Mouse (Mus musculus) midbrain, embryonic 14.5 days (tissue): ENCODE measurements at regions not wholly inside any gene's neighbourhood (a gene's known extent, or its start where the extent isn't known, plus 50 kb on each side); places are given as distances from the start of the nearest gene placed in this dataset.

Experiments
- ATAC-seq: fragments of 200-750 bp; cut with Nextera tagmentation; 2 replicates; pipeline ENCODE4 v1.8.0; 2017; ENCODE audit warnings: moderate number of reproducible peaks, moderate library complexity; ENCODE audit not compliant: low FRiP score, low TSS enrichment
- DNase-seq: peaks from one replicate; pipeline ENCODE4 v3.0.0-alpha.2; 2015
- H3K27ac ChIP-seq: fragments of 300-500 bp; sonication (generic); replicated peaks from 2 replicates; pipeline ENCODE4 v1.5.1; 2014; ENCODE audit warnings: mild to moderate bottlenecking, low read depth, low read length, moderate library complexity
- H3K27me3 ChIP-seq: fragments of 300-500 bp; sonication (generic); 2 replicates; pipeline ENCODE4 v1.6.1; 2014; ENCODE audit warnings: low read length, control low read depth, mixed read lengths; ENCODE audit not compliant: control insufficient read depth, insufficient read depth
- H3K36me3 ChIP-seq: fragments of 300-500 bp; sonication (generic); 2 replicates; pipeline ENCODE4 v1.6.1; 2014; ENCODE audit warnings: low read length, control low read depth; ENCODE audit not compliant: control insufficient read depth, insufficient read depth
- H3K4me1 ChIP-seq: fragments of 300-500 bp; sonication (generic); 2 replicates; pipeline ENCODE4 v1.6.1; 2014; ENCODE audit warnings: mild to moderate bottlenecking, antibody characterized with exemption, low read length, control low read depth; ENCODE audit not compliant: control insufficient read depth, insufficient read depth
- H3K4me2 ChIP-seq: fragments of 300-500 bp; sonication (generic); 2 replicates; pipeline ENCODE4 v1.6.1; 2014; ENCODE audit warnings: mild to moderate bottlenecking, low read length, moderate library complexity
- H3K4me3 ChIP-seq: fragments of 300-500 bp; sonication (generic); replicated peaks from 2 replicates; pipeline ENCODE4 v1.5.1; 2014; ENCODE audit warnings: low read depth, low read length
- H3K9ac ChIP-seq: fragments of 300-500 bp; sonication (generic); replicated peaks from 2 replicates; pipeline ENCODE4 v1.6.1; 2014; ENCODE audit warnings: mild to moderate bottlenecking, low read length, moderate library complexity
- H3K9me3 ChIP-seq: fragments of 300-500 bp; sonication (generic); 2 replicates; pipeline ENCODE4 v1.6.1; 2016; ENCODE audit warnings: low read length, control low read depth, mixed read lengths; ENCODE audit not compliant: control insufficient read depth
- WGBS: fragments of 180-500 bp; shearing (Covaris S2); extraction: QIAGEN DNeasy Blood & Tissue Kit; methylation state at CpG from one replicate; pipeline ENCODE4 v1.1.7; 2014; 5-methylcytosine and 5-hydroxymethylcytosine counted together

DNA sequence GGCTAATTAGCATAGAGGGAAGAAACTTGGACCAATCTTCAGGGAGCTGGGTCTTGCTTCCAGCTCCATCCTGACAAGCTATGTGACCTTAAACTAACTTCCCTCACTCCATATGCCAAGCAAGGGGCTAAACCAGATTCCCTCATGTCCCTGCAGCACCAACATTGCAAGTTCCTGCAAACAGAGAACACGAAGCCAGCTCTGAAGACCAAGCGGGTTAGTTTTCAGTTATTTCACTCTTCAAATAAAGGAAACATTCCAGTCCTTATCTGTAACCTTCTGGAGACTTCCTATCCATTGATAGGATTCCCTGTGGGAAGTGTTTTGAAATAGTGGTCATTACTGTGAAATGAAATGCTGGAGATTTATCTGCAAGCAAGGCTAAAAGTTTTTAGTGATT lies 64.4 kb upstream of the Tspan2 start:
- Histone ChIP-seq H3K4me2 (no peak overlapping the region), H3K4me3 (no peak overlapping the region), H3K9me3 (no peaks in the 10 kb centered on the region), H3K36me3 (no peaks in the 10 kb centered on the region), H3K4me1 (no peaks in the 10 kb centered on the region), H3K27me3 (no peaks in the 10 kb centered on the region), H3K27ac (no peak overlapping the region), H3K9ac (no peak overlapping the region)
- WGBS = 94% methylated on average over 2 of the region's 2 CpGs
- DNase-seq (no peak), ATAC-seq (no peak)

- H3K36me3 ChIP-seq = no peaks in the 10 kb centered on the region
- H3K4me2 ChIP-seq = no peak overlapping the region
- 84% methylated on average over 5 of the region's 5 CpGs for WGBS
- H3K4me1 ChIP-seq = no peaks in the 10 kb centered on the region
- H3K9ac ChIP-seq = no peak overlapping the region
- no peak overlapping the region for H3K27ac ChIP-seq
- H3K27me3 ChIP-seq = no peaks in the 10 kb centered on the region
- H3K9me3 ChIP-seq = no peaks in the 10 kb centered on the region
- H3K4me3 ChIP-seq = no peak overlapping the region
- no peak for ATAC-seq
- DNase-seq = no peak
These were observed 63.8 kb upstream of the Tspan2 start for GRCm38 (mm10) chr3:102670557-102670956.

- Histone ChIP-seq H3K27me3 (no peaks in the 10 kb centered on the region), H3K9ac (no peak overlapping the region), H3K4me1 (no peaks in the 10 kb centered on the region), H3K9me3 (no peaks in the 10 kb centered on the region), H3K4me2 (no peak overlapping the region), H3K27ac (no peak overlapping the region), H3K36me3 (no peaks in the 10 kb centered on the region), H3K4me3 (no peak overlapping the region)
- WGBS = 89% methylated on average over 5 of the region's 5 CpGs
- DNase-seq (no peak), ATAC-seq (no peak)
These were observed 63.4 kb upstream of the Tspan2 start for GRCm38 (mm10) chr3:102670972-102671371.

- Histone ChIP-seq H3K4me3 (no peak overlapping the region), H3K4me1 (no peaks in the 10 kb centered on the region), H3K4me2 (no peak overlapping the region), H3K27me3 (no peaks in the 10 kb centered on the region), H3K36me3 (no peaks in the 10 kb centered on the region), H3K9me3 (no peaks in the 10 kb centered on the region), H3K9ac (no peak overlapping the region), H3K27ac (no peak overlapping the region)
- ATAC-seq (no peak), DNase-seq (no peak)
- WGBS = 78% methylated on average over 5 of the region's 5 CpGs
These were observed 60.8 kb upstream of the Tspan2 start for GRCm38 (mm10) chr3:102673506-102673905.

- ATAC-seq (no peak), DNase-seq (no peak)
- no peaks in the 10 kb centered on the region for H3K4me1 ChIP-seq
- no peaks in the 10 kb centered on the region for H3K36me3 ChIP-seq
- no peaks in the 10 kb centered on the region for H3K9me3 ChIP-seq
- no peaks in the 10 kb centered on the region for H3K27me3 ChIP-seq
- H3K9ac ChIP-seq = no peak overlapping the region
- H3K4me2 ChIP-seq = no peak overlapping the region
- 67% methylated on average over 2 of the region's 2 CpGs for WGBS
- no peak overlapping the region for H3K27ac ChIP-seq
- no peak overlapping the region for H3K4me3 ChIP-seq
These were observed 60.3 kb upstream of the Tspan2 start for GRCm38 (mm10) chr3:102674068-102674467.

DNA sequence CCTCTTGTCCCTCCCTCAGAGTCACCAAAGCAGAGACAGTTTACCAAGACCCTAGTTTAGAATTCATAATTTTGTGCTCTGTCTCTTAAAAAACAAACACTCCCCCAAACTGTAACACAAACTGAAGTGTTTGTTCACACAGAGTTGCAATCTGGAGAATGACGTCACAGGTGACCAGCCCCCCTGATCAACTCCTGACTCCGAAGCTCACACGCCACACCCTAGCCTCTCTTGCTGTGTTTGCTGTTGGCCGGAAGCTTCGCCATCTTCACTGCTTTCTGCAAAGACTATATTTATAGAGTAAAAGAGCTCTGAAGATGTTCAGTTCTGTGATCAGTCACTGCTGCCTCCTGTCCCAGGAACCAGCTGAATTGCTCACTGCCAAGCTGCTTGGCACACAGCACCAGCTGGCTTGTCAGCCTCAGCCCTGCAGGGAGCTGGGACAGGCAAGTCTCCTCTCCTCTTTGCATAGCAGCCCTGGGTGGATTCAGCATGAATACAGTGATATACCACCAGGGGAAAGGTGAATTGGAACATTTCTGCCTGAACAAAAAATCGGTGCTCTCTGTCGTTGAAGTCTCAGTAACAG lies 57.3 kb upstream of the Tspan2 start:
- H3K36me3 ChIP-seq = no peaks in the 10 kb centered on the region
- H3K27ac ChIP-seq = no peak overlapping the region
- DNase-seq = peak; percentile 33
- no peaks in the 10 kb centered on the region for H3K9me3 ChIP-seq
- no peaks in the 10 kb centered on the region for H3K4me1 ChIP-seq
- no peak overlapping the region for H3K9ac ChIP-seq
- no peak for ATAC-seq
- H3K4me2 ChIP-seq = no peak overlapping the region
- no peak overlapping the region for H3K4me3 ChIP-seq
- WGBS = 82% methylated on average over 7 of the region's 7 CpGs
- no peaks in the 10 kb centered on the region for H3K27me3 ChIP-seq

DNA sequence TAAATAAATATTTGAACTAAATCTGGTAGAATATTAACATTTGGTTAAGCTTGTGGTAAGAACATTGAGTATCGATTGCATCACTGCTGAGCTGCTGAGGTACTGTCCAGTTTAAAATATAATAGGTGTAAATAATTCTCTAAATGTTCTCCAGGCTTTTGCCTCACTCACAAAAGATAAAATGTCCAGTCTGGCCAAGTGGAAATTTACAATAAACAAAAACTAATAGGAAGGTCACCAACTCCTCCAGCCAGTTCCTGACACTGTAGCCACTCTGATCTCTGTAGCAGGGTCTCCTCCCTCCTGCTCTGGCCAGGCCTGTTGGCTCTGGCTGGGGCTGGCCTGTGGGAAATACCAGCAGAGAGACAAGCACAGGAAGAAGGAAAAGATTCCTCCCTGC lies 55.8 kb upstream of the Tspan2 start:
- no peak overlapping the region for H3K4me2 ChIP-seq
- H3K4me3 ChIP-seq = no peak overlapping the region
- DNase-seq (no peak), ATAC-seq (no peak)
- no peak overlapping the region for H3K27ac ChIP-seq
- WGBS = 95% methylated on average over 1 of the region's 1 CpGs
- no peaks in the 10 kb centered on the region for H3K9me3 ChIP-seq
- no peak overlapping the region for H3K9ac ChIP-seq
- H3K27me3 ChIP-seq = no peaks in the 10 kb centered on the region
- no peaks in the 10 kb centered on the region for H3K36me3 ChIP-seq
- no peaks in the 10 kb centered on the region for H3K4me1 ChIP-seq

DNA sequence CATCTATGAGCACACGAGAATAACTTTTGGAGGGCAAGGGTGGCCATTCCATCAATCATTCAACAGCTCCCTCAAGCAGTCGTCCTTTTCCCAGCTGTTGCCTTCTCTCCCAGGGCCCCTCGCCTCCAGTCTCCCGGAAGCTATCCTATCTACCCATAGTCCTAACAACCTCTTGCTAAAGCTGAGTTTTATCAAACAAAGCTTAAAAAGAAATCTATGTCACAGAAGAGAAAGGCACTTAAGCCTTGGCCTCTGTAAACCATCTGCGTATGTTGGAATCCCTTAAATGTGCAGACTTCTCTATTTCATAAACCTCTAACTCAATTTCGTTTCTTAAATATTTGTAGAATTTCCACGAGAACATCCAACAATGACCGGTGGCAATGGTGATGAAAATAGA lies 51.9 kb upstream of the Tspan2 start:
- Histone ChIP-seq H3K4me3 (no peak overlapping the region), H3K27me3 (no peaks in the 10 kb centered on the region), H3K27ac (no peak overlapping the region), H3K4me1 (no peaks in the 10 kb centered on the region), H3K9me3 (no peaks in the 10 kb centered on the region), H3K9ac (no peak overlapping the region), H3K4me2 (no peak overlapping the region), H3K36me3 (no peaks in the 10 kb centered on the region)
- no peak for ATAC-seq
- no peak for DNase-seq
- WGBS = 87% methylated on average over 8 of the region's 8 CpGs

GRCm38 (mm10) chr3:102683541-102683940 lies 50.8 kb upstream of the Tspan2 start:
- Histone ChIP-seq H3K4me1 (no peaks in the 10 kb centered on the region), H3K36me3 (no peaks in the 10 kb centered on the region), H3K27ac (no peak overlapping the region), H3K9me3 (no peaks in the 10 kb centered on the region), H3K9ac (no peak overlapping the region), H3K27me3 (no peaks in the 10 kb centered on the region), H3K4me3 (no peak overlapping the region), H3K4me2 (no peak overlapping the region)
- DNase-seq (no peak), ATAC-seq (no peak)
- WGBS = 90% methylated on average over 10 of the region's 10 CpGs
